Mouse (Mus musculus) 416B (cell line): Measurements from ENCODE around the gene Olfr1415.
"Not testable (repeated sequence)": the region's sequence is repeated elsewhere in the genome, so short reads cannot be mapped to it uniquely, and the experiment has no call there.

ENCODE experiments used
- DNase-seq: peaks from one replicate; pipeline ENCODE4 v3.0.0; 2011; ENCODE audit warnings: low read depth

The Olfr1415 gene

GRCm38 (mm10) chr1:92496001-92496400 lies at the start of gene Olfr1415:
Olfr1415 (minus strand) TSS chr1:92496101.
- DNase-seq: no peak

DNA sequence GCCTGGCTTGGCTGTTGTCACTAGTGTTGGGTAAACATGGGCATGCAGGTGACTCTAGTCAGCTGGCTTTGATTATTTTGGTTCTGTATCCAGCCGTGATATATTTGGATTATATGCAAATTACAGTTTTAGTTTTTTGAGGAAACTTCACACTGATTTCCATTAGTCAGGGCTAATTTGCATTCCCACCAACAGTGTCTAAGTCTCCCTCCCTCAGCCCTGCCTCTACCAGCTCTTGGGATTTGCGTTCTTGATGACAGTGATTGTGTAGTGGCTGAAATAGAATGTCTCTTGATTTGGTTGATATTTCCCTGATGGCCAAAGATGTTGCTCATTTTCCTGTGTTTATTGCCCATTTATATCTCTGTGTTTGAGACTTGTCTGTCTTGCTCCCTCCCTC lies 43.2 kb upstream of the Olfr1415 start:
- no peak for DNase-seq

GRCm38 (mm10) chr1:92536972-92537371 lies 41.1 kb upstream of the Olfr1415 start:
- peak; percentile 26 for DNase-seq

DNA sequence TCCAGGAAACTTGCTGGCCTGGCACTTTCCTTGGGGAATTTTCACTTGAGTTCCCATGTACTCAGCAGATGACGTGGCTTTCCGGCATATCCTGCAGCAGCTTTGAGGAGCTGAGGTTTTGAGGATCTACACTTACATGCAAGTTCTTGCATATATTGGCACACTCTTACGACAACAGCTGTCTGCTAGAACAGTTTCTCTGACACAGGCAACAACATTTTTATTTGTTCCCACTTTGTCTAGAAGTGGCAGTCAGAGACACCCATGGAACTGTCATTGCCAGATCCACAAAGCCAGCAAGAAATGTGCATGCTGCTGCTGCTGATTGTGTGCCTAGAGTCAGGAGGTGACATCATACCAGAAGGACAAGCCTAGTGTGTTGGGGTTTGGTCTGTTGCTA lies 27.9 kb upstream of the Olfr1415 start:
- no peak for DNase-seq

DNA sequence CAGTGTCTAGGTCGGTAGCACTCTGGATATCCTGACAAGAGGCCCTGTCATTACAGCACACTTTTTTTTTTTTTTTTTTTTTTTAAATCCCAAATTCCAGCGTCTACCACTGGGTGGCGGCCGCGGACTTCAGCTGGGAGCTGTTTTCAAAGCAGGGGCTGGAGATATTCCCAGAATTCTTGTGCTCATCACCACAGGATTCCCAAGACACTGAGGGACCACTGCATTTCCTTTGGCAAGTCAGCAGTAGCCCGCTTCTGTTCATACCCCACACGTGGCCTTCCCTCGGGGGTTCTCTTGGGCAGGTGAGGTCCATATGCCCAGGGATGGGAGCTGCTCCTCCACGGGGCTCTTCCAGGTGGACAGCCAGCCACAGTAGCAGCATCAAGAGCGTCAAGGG lies 25.5 kb upstream of the Olfr1415 start:
- DNase-seq: peak; percentile 28

- DNase-seq: no peak
These were observed 23.1 kb upstream of the Olfr1415 start for GRCm38 (mm10) chr1:92519046-92519445.

- no peak for DNase-seq
These were observed 22.7 kb upstream of the Olfr1415 start, which contains the start of gene Olfr1414 for GRCm38 (mm10) chr1:92518561-92518960. Olfr1414 (minus strand) TSS chr1:92518661.

DNA sequence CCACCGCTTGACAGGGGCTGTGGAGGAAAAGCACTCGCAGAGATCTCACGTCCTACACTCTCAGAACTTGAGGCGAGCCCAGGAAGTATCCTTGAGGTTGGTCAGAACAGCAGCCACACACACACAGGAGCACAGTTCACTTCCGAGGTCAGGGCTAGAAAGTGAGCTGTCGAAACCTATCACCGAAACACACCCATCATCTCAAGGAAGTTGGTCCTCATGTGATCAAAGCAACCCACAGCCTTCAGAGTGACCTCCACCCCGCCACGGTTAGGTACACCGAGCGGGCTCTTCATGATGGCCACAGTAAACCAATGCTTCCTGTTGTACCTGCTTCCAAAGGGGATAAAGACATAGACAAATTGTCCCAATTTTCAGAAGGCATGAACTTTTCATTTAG lies 19.5 kb upstream of the Olfr1415 start:
- peak; percentile 24 for DNase-seq

GRCm38 (mm10) chr1:92511646-92512045 lies 15.7 kb upstream of the Olfr1415 start:
- not testable (repeated sequence) for DNase-seq

DNA sequence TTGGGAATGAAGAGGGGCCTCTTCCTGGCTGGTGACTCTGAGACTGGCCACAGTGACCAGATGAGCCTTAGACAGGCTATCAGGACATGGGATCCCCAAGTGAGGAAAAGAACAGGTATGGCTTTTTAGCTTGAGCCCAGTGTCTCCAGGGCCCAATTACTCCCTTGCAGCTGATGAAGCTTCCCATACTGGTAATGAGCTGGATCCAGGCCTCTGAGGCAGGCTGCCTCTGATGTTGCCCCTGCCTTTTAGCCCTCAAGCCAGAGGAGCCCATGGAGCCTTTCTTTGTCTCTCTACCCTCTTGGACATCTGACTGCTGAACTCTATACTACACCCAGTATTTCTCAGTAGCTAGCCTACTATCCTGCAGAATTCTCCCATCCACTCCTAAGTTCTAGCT lies 10.9 kb downstream of the Olfr1415 start, which contains the start of gene Olfr1416:
Gene Olfr1416, minus strand, starts transcription at position 101 of the 400 bp plus-strand sequence.
- no peak for DNase-seq

- DNase-seq: no peak
These were observed 21.8 kb downstream of the Olfr1415 start for GRCm38 (mm10) chr1:92474066-92474578.

DNA sequence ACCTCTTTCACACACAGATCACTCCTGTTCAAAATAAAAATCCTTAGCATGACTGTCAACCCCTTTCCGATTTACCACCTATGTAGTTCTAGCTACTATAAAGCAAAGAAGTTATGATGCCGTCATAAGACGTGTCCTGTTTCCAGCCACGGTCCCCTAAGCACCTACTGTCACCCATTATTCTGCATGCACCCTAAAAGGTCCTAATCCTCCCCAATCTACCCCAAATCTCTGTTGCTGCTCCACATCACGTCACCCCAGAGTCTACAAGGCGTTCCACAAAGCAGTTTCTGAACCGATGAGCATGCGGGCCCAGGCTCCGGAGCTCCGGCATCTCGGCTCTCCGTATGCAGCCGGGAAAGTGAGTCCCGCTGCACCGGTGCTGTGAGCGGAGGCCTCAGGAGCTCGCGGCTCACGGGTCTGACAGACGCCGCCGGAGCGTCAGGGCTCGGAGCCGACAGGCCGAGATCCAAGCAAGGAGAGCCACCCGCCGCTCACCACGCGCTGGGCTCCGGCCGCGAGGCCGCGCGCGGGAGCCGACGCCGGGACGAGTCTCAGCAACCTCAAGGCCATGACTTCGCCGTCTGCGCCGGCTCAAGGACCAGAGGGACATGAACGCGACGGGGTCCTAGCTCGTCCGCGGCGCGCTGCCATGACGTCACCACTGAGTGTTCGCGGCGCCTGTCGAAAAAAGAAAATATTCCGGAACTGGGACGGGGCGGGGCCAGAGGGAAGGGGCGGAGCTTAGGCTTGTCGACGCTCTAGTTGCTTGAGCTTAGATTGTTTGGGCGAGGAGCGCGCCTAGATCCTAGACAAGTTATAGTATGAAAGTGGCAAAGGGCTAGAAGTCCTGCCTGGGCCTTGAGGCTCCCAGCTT lies 22.5 kb downstream of the Olfr1415 start, which contains the start of gene Ndufa10:
Gene Ndufa10, minus strand, starts transcription at position 696 of the 877 bp plus-strand sequence.
- DNase-seq: peak; percentile 95

GRCm38 (mm10) chr1:92468891-92469290 lies 27.0 kb downstream of the Olfr1415 start:
- DNase-seq: peak; percentile 60

DNA sequence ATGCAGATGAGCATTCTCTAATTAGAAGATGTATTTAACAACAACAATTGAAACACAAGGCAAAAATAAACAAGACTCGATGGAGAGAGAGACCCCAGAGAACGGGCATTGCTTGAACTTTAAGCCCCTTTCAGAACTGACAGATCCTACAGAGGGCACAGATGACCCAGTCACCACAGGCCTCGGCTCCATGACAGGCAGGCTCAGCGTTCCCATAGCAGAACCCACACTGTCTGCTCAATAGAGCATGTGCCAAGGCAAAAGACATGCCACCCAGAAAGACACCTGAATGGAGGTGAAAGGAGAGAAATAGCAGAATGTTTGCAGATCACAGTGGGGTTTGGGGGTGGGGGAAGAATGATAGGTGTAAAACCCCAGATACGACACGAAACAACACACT lies 37.5 kb downstream of the Olfr1415 start:
- DNase-seq: no peak

- DNase-seq: no peak
These were observed 38.1 kb downstream of the Olfr1415 start for GRCm38 (mm10) chr1:92457758-92458157.

DNA sequence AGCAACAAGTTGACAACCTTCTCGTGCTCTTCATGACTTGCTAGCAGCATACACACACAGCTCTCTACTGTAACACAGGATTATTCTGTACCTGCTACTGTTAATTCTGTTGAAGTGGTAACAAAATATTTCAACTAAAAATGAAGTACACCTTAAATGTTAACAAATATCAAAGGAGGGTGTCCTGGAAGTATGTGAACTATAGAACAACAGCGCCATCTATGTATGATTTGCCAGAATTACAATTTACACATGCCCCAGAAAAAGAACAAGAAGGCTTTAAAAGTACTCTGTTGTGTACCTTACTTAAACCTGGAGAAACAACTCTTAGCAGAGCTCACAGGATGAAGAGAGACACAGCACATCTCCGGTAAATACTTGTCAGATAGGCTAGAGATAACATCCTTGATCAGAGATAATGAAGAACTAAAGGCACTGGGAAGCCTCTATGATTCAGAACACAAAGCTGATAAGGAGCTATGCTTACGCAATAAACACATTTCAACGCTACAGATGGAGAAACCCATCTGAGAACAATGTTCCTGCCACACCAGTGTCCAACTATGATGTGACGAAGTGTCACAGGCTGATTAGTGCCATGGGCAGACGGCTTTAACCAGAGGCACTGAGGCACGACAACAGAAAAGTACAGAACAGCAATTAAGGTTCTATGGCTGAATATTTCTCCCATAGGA lies 42.0 kb downstream of the Olfr1415 start:
- peak; percentile 72 for DNase-seq

DNA sequence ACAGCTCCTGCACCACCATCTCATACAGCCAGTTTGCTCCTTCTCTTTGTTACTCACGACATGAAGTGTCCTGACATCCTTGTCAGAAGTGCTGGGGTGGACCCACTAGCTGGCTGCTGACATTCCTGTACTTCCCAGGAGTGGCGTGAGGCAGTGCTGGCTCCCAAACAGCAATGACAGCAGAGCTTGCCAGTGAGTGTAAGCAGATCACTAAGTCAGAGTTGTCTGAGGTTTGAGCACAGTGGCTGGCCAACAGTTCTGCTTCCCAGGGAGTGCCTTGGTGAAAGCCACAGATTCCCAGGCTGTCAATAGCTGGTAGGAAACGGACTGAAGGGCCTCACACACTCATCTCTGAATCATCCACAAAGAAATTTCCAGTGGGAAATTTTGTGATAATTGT lies 47.6 kb downstream of the Olfr1415 start:
- no peak for DNase-seq

GRCm38 (mm10) chr1:92441453-92442063 lies 54.3 kb downstream of the Olfr1415 start:
- DNase-seq: no peak

DNA sequence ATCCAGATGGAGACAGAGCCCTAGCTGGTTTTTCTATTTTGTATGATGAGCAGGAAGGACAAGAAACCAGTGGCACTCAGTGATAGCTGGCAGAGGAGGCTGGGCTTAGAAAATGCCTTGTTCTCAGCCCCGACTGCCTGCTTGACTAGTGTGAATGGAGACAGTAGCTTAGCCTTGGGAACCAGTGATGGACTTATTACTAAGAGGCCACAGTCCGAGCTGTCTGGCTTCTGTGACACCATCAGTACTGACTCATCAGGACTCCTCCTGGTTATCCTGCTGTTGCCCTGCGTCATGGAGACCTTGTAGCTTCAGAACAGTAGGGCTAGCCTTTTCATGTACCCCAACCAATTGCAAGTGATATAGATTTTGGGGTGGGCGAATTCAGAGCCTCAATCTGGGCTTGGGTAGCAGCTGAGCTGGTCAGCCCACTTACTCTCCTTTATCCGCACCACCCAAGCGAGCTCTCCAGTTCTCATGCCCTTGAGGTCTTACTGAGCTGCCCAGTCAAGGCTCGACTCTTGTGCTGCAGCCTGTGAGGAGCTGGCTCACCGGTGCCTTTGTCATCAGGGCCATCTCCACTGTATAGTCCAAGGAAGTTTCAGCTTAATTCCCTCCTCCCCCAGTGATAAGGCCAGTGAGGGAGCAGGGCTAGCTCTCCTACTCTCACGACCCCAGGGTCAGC lies 55.7 kb downstream of the Olfr1415 start:
- DNase-seq: no peak
